ENCODE assay signal across 28 mouse cellular contexts in the genomic region with DNA sequence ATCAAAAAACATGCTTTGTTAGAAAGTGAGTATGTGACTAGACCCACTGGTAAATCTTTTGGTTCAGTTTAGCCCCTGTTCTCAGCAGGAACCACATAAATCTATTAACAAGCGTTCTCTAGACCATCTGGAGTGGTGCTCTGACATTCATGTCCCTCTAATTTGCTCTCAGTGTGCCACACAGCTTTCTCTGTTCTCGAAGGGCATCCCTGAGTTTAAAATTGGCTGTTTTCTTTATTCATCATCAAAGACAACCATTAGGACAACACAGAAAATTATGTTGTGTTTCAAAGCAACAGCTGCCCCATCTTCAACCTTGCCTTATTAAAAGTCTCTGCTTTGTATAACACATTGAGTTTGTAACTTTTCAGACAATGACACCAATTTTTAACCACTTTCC.
"Had no signal": no experiment of that assay in that cellular context is flagged by ENCODE, and none has a peak within 500 bp of the region (broad histone marks: within the 10 kb centered on the region; RNA-seq: fewer than 3 reads in every experiment).

No protein-coding gene starts in this region.

- H3K36me3 ChIP-seq: heart, embryonic 10.5 days; heart, embryonic 12.5 days; hindbrain, embryonic 10.5 days; hindbrain, embryonic 12.5 days; intestine, embryonic 15.5 days; limb, embryonic 10.5 days; limb, embryonic 12.5 days; liver, embryonic 13.5 days; liver, embryonic 15.5 days had no signal

- H3K4me1 ChIP-seq: heart, embryonic 10.5 days; heart, embryonic 12.5 days; hindbrain, embryonic 10.5 days; hindbrain, embryonic 12.5 days; intestine, embryonic 15.5 days; limb, embryonic 10.5 days; limb, embryonic 12.5 days; liver, embryonic 13.5 days; liver, embryonic 15.5 days had no signal

- H3K9ac ChIP-seq: heart, embryonic 12.5 days; hindbrain, embryonic 12.5 days; hindbrain, embryonic 14.5 days; intestine, embryonic 15.5 days; limb, embryonic 12.5 days; liver, embryonic 13.5 days; liver, embryonic 15.5 days; liver, postnatal 0 days had no signal

- H3K4me3 ChIP-seq: heart, embryonic 10.5 days; heart, embryonic 12.5 days; hindbrain, embryonic 10.5 days; hindbrain, embryonic 12.5 days; intestine, embryonic 15.5 days; layer of hippocampus, adult 2 months; left cerebral cortex, adult 2 months; limb, embryonic 10.5 days; limb, embryonic 12.5 days; liver, embryonic 13.5 days; liver, embryonic 15.5 days had no signal

- DNase-seq: gastrocnemius, postnatal 14 days; gastrocnemius, postnatal 36 days; heart, adult 18-20 months; heart, postnatal 10 days; heart, postnatal 4 days; kidney, adult 18-20 months; kidney, adult 8-10 months; kidney, postnatal 10 days; kidney, postnatal 25 days; kidney, postnatal 4 days; liver; liver, embryonic 13.5 days; liver, postnatal 0 days had no signal

- H3K27me3 ChIP-seq: heart, embryonic 12.5 days; hindbrain, embryonic 12.5 days; intestine, embryonic 15.5 days; limb, embryonic 12.5 days; liver, embryonic 13.5 days; liver, embryonic 15.5 days had no signal

- H3K9me3 ChIP-seq: heart, embryonic 10.5 days; heart, embryonic 12.5 days; hindbrain, embryonic 10.5 days; hindbrain, embryonic 12.5 days; intestine, embryonic 15.5 days; limb, embryonic 10.5 days; limb, embryonic 12.5 days; liver, embryonic 13.5 days; liver, embryonic 15.5 days had no signal

- H3K27ac ChIP-seq: heart, embryonic 10.5 days; hindbrain, embryonic 10.5 days; hindbrain, embryonic 12.5 days; hindbrain, embryonic 14.5 days; intestine, embryonic 15.5 days; layer of hippocampus, adult 2 months; left cerebral cortex, adult 2 months; limb, embryonic 10.5 days; limb, embryonic 12.5 days; liver, embryonic 13.5 days; liver, embryonic 15.5 days had no signal

- ATAC-seq: hindbrain, embryonic 16.5 days; inflammation-experienced regulatory T-cells, adult 6 months; intestine, embryonic 15.5 days; intestine, postnatal 0 days; liver, postnatal 0 days had no signal

- H3K4me2 ChIP-seq: heart, embryonic 12.5 days; hindbrain, embryonic 12.5 days; hindbrain, embryonic 14.5 days; intestine, embryonic 15.5 days; limb, embryonic 12.5 days; liver, embryonic 11.5 days; liver, embryonic 13.5 days; liver, embryonic 15.5 days had no signal
